In the genomic region with DNA sequence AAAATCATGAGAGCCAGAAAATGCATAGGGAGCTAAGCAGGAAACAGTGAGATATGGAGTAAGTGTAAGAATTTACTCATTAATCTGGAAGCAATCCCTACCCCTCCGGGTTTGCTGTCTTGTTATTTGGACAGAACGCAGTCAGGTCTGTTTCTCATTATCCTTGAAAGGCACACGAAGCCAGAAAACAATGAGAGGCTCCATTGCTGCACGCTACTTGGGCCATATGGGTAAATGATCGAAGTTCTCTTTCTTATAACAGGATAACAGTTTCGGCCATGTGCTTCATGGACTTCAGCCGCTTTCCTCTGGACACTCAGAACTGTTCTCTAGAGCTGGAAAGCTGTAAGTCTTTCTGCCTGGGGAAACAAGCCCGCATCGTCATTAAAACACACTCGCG, we compare ENCODE assay signal across 35 mouse cellular contexts. TPM values are rescaled to one million over a fixed set of nuclear protein-coding genes. Genes with fewer than 3 reads are reported as not detected.
A peak's percentile ranks its signal among the peaks of the same experiment; 100 is the strongest.
DNase-seq lines count a peak whose midpoint lies in the region; ATAC-seq lines count a peak whose summit lies in the region.
"Had no signal": no experiment of that assay in that cellular context is flagged by ENCODE, and none has a peak within 500 bp of the region (broad histone marks: within the 10 kb centered on the region; RNA-seq: fewer than 3 reads in every experiment).

No protein-coding gene starts in this region.

- no peaks in the 10 kb centered on the region for H3K27me3 ChIP-seq in embryonic facial prominence, embryonic 13.5 days
- no peaks in the 10 kb centered on the region for H3K27me3 ChIP-seq in limb, embryonic 11.5 days (ENCODE audit: control insufficient read depth, insufficient read depth, low read length)
- H3K27me3 ChIP-seq: CH12.LX; heart, embryonic 13.5 days; hindbrain, embryonic 15.5 days; lung, embryonic 15.5 days; midbrain, embryonic 12.5 days; neural tube, embryonic 13.5 days had no signal

- H3K27ac ChIP-seq in embryonic facial prominence, embryonic 13.5 days: peak overlapping the region; percentile 75
- 0 out of 2 replicates have a peak overlapping the region, but pooled peaks have one; percentile 26 for H3K27ac ChIP-seq in limb, embryonic 11.5 days (replicated peaks; ENCODE audit: low read depth, low read length)
- H3K27ac ChIP-seq: gastrocnemius, adult 2 months; heart, embryonic 13.5 days; hindbrain, embryonic 15.5 days; lung, embryonic 15.5 days; midbrain, embryonic 12.5 days; neural tube, embryonic 13.5 days had no signal

- peak; percentile 58 for DNase-seq in embryo, embryonic 10 days (ENCODE audit: low spot score)
- no peak for DNase-seq in embryo, embryonic 9.5 days (ENCODE audit: extremely low spot score)
- DNase-seq in limb, embryonic 11.5 days (ENCODE audit: low spot score): peak; percentile 31
- DNase-seq in mesoderm, embryonic 11.5 days (ENCODE audit: low read depth, low spot score): peak; percentile 32
- DNase-seq in kidney, adult 18-20 months: no peak
- DNase-seq in MN1 (ENCODE audit: low spot score): no peak
- DNase-seq: adrenal gland, postnatal 10 days; cerebellum, adult 9-10 months; cerebellum, postnatal 36 days; gastrocnemius, adult 2 months; heart, postnatal 10 days; kidney, adult 8-10 months; kidney, postnatal 10 days; layer of hippocampus, postnatal 36 days; right cerebral cortex, postnatal 4 days; thymus, postnatal 4 days had no signal

- no peaks in the 10 kb centered on the region for H3K36me3 ChIP-seq in embryonic facial prominence, embryonic 13.5 days
- H3K36me3 ChIP-seq in limb, embryonic 11.5 days (ENCODE audit: control insufficient read depth, insufficient read depth, low read length): no peaks in the 10 kb centered on the region
- H3K36me3 ChIP-seq: heart, embryonic 13.5 days; hindbrain, embryonic 15.5 days; lung, embryonic 15.5 days; midbrain, embryonic 12.5 days; neural tube, embryonic 13.5 days had no signal

- H3K4me1 ChIP-seq in embryonic facial prominence, embryonic 13.5 days: peaks cover 9% of the 10 kb centered on the region; the same call in 1 of the 2 replicates
- peaks cover 3% of the 10 kb centered on the region; the same call in 1 of the 2 replicates for H3K4me1 ChIP-seq in limb, embryonic 11.5 days (ENCODE audit: control insufficient read depth, insufficient read depth, low read length)
- H3K4me1 ChIP-seq: heart, embryonic 13.5 days; hindbrain, embryonic 15.5 days; lung, embryonic 15.5 days; midbrain, embryonic 12.5 days had no signal

- ATAC-seq in embryonic facial prominence, embryonic 13.5 days (ENCODE audit: insufficient number of reproducible peaks, insufficient read depth, low FRiP score, low TSS enrichment, low read depth): no peak
- no peak for ATAC-seq in limb, embryonic 11.5 days (ENCODE audit: insufficient number of reproducible peaks, low FRiP score, low TSS enrichment, low read depth)
- ATAC-seq in megakaryocyte progenitor cell, adult 5-6 weeks (replicated peaks; ENCODE audit: poor library complexity): no peak
- ATAC-seq: forebrain, embryonic 14.5 days; Patski had no signal

- peak overlapping the region; percentile 49 for H3K4me2 ChIP-seq in embryonic facial prominence, embryonic 13.5 days
- H3K4me2 ChIP-seq in limb, embryonic 11.5 days (ENCODE audit: low read depth, severe bottlenecking): no peak overlapping the region
- H3K4me2 ChIP-seq: heart, embryonic 13.5 days; hindbrain, embryonic 15.5 days; liver, embryonic 11.5 days; lung, embryonic 15.5 days; midbrain, embryonic 12.5 days; neural tube, embryonic 13.5 days had no signal

- H3K9me3 ChIP-seq in embryonic facial prominence, embryonic 13.5 days: no peaks in the 10 kb centered on the region
- H3K9me3 ChIP-seq in limb, embryonic 11.5 days (ENCODE audit: control insufficient read depth, low read length): no peaks in the 10 kb centered on the region
- H3K9me3 ChIP-seq: heart, embryonic 13.5 days; hindbrain, embryonic 15.5 days; lung, embryonic 15.5 days; midbrain, embryonic 12.5 days; neural tube, embryonic 13.5 days had no signal

- no peak overlapping the region for H3K9ac ChIP-seq in embryonic facial prominence, embryonic 13.5 days
- H3K9ac ChIP-seq in limb, embryonic 11.5 days (ENCODE audit: low read length): no peak overlapping the region
- H3K9ac ChIP-seq: heart, embryonic 13.5 days; hindbrain, embryonic 15.5 days; lung, embryonic 15.5 days; midbrain, embryonic 12.5 days; neural tube, embryonic 13.5 days had no signal

- no peak overlapping the region for H3K4me3 ChIP-seq in embryonic facial prominence, embryonic 13.5 days
- H3K4me3 ChIP-seq in limb, embryonic 11.5 days (ENCODE audit: low read depth, low read length): no peak overlapping the region
- H3K4me3 ChIP-seq: gastrocnemius, adult 2 months; heart, embryonic 13.5 days; hindbrain, embryonic 15.5 days; lung, embryonic 15.5 days; midbrain, embryonic 12.5 days; neural tube, embryonic 13.5 days had no signal

- 31% methylated on average over 11 of the region's 11 CpGs for WGBS in embryonic facial prominence, embryonic 13.5 days
- WGBS in limb, embryonic 11.5 days: 34% methylated on average over 11 of the region's 11 CpGs

RNA-seq across cellular contexts. Expression of a gene that starts 26.0 kb away (rescaled TPM):
- polyA plus RNA-seq in embryonic facial prominence, embryonic 13.5 days (2015; fragmentation: Nextera tagmentation; extraction: Ambion mirVana): 0.04 and 0.14 TPM in 2 replicates
- polyA plus RNA-seq in limb, embryonic 11.5 days (2014; fragmentation: Nextera tagmentation; extraction: Ambion mirVana): 0.07 and 0.12 TPM in 2 replicates
- total RNA-seq in megakaryocyte progenitor cell, adult 5-6 weeks (2015): not detected in 2 replicates
- total RNA-seq in megakaryocyte progenitor cell, adult 5-6 weeks (2017): not detected in 2 replicates
- total RNA-seq: adrenal gland, postnatal 10 days; CH12.LX; gastrocnemius, adult 2 months; gastrocnemius, postnatal 4 days; heart, postnatal 10 days; hematopoietic stem cell, adult 5-6 weeks; layer of hippocampus, postnatal 36 days; megakaryocyte, adult 5-6 weeks had no signal
- polyA plus RNA-seq: C2C12; forebrain, embryonic 14.5 days; heart, embryonic 13.5 days; hindbrain, embryonic 15.5 days; large intestine, adult 2 months; liver, embryonic 11.5 days; liver, embryonic 16.5 days; lung, embryonic 15.5 days; neural tube, embryonic 13.5 days; Patski; stomach, embryonic 14.5 days; thymus, postnatal 0 days had no signal

RNA-seq across cellular contexts. Expression of a gene that starts 38.4 kb away (rescaled TPM):
- 35.5 and 35.6 TPM in 2 replicates for polyA plus RNA-seq in embryonic facial prominence, embryonic 13.5 days (2015; fragmentation: Nextera tagmentation; extraction: Ambion mirVana)
- 31.2 and 34.9 TPM in 2 replicates for polyA plus RNA-seq in limb, embryonic 11.5 days (2014; fragmentation: Nextera tagmentation; extraction: Ambion mirVana)
- 38.3 and 49.5 TPM in 2 replicates for total RNA-seq in megakaryocyte progenitor cell, adult 5-6 weeks (2015)
- 50.7 and 70.6 TPM in 2 replicates for total RNA-seq in megakaryocyte progenitor cell, adult 5-6 weeks (2017)

Comparison
In these comparisons a context has a peak if more than half of its experiments do, and no peak if none do; other contexts are left out.
1. DNase-seq: peak in embryo, embryonic 10 days (single experiment), limb, embryonic 11.5 days (single experiment) and mesoderm, embryonic 11.5 days (single experiment); none in embryo, embryonic 9.5 days (single experiment), kidney, adult 18-20 months (single experiment) and MN1 (single experiment).